Mouse (Mus musculus) macrophage (primary cell): ENCODE results near the gene Mt2. TPM values are rescaled to one million over a fixed set of nuclear protein-coding genes. Genes with fewer than 3 reads are reported as not detected.

Experiments
- H3K27ac ChIP-seq: fragments of 350-480 bp; formaldehyde crosslinking; 2 replicates; pipeline ENCODE4 v1.9.0; 2021
- H3K36me3 ChIP-seq: fragments of 350-480 bp; formaldehyde crosslinking; 2 replicates; pipeline ENCODE4 v1.9.0; 2021; ENCODE audit errors: inconsistent target
- H3K4me3 ChIP-seq: fragments of 350-480 bp; formaldehyde crosslinking; 2 replicates; pipeline ENCODE4 v1.9.0; 2021; ENCODE audit errors: inconsistent target
- H3K79me2 ChIP-seq: fragments of 350-480 bp; formaldehyde crosslinking; 2 replicates; pipeline ENCODE4 v1.9.0; 2021; ENCODE audit errors: inconsistent target
- WGBS: methylation state at CpG from one replicate; pipeline ENCODE4 v1.1.7; 2026; ENCODE audit warnings: inconsistent platforms; ENCODE audit not compliant: missing documents; 5-methylcytosine and 5-hydroxymethylcytosine counted together
- polyA plus RNA-seq: library from polyadenylated mRNA; stranded (reverse); fragments of 250-400 nt; gene quantifications from 3 replicates; pipeline ENCODE4 v1.2.4, GENCODE M21; 2018; ENCODE audit warnings: inconsistent platforms

The Mt2 gene
- polyA plus RNA-seq, 1 experiment from 2014 or later, result 36.5 TPM

DNA sequence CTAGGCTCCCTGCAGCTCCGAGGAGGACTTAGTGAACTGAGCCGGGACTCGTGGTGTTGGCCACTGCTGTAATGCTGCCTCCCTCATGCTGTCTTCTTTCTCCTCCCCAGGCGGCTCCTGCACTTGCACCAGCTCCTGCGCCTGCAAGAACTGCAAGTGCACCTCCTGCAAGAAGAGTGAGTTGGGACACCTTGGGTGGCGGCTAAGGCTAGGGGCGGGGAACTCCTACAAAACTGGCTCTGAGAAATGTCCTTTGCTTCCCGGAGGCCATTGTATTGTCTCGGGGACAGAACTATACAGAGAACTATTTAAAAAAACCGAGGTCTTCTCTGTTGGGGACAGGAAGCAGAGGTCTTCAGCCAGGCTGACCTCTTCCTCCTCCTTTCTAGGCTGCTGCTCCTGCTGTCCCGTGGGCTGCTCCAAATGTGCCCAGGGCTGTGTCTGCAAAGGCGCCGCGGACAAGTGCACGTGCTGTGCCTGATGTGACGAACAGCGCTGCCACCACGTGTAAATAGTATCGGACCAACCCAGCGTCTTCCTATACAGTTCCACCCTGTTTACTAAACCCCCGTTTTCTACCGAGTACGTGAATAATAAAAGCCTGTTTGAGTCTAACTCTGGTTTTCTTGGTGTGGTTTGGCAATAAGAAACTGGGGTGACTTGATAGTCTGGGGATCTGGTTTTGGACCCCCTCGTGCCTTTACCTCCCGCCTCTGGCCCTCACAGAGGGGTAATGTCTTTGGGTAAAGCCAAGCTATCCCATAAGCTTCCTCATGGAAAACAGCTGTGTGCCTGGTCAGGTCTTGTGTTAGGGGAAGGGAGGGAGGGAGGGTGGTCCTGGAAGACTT lies 7.5 kb downstream of the Mt2 start:
- WGBS, result 5% methylated on average over 25 of the region's 25 CpGs
- Histone ChIP-seq H3K36me3 (no peaks in the 10 kb centered on the region), H3K27ac (peak overlapping the region; percentile 98), H3K79me2 (peaks cover 13% of the 10 kb centered on the region), H3K4me3 (peak overlapping the region; percentile 95)

GRCm38 (mm10) chr8:94180561-94180908 lies 8.1 kb downstream of the Mt2 start:
- Histone ChIP-seq H3K36me3 (no peaks in the 10 kb centered on the region), H3K27ac (peak overlapping the region; percentile 98), H3K4me3 (peak overlapping the region; percentile 95), H3K79me2 (peaks cover 13% of the 10 kb centered on the region)
- WGBS, result 90% methylated on average over 1 of the region's 1 CpGs

DNA sequence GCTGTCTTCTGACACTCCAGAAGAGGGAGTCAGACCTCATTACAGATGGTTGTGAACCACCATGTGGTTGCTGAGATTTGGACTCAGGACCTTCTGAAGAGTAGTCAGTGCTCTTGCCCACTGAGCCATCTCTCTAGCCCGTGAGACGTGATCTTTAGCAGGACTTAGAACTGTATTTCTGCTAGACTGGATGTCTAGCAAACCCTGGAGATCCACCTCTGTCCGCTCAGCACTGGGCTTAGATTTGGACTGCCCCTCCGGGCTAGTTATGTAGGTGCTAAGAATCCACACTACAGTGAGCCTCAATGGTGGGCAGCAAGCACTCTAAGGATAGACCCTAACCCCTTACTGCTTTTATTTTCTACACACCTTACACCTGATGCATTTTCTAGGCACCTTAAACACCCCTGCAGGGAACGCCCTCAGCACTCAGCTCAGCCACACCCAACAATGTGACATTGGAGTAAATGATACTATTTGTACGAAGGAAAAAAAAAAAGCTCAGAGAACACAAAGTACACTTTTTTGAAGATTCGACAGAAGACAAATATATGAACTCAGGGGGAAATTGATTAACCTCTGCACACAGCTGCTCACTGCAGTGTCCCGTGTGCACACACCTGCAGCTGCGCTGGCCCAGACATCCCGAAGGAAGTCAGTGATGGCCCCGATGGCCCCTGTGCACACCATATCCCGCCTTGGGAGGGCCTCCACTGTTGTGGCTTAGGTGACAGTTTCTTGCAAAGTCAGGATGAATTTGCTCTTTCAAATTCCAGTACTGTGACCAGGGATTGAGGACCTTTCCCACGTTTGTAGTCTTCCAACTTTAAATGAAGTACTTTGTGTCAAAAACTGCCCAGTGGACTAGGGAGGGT lies 9.8 kb downstream of the Mt2 start:
- H3K27ac ChIP-seq, result peak overlapping the region; percentile 53
- WGBS, result 71% methylated on average over 13 of the region's 13 CpGs
- no peaks in the 10 kb centered on the region for H3K36me3 ChIP-seq
- H3K79me2 ChIP-seq, result peaks cover 13% of the 10 kb centered on the region
- peak overlapping the region; percentile 8; the same call in 1 of the 2 replicates for H3K4me3 ChIP-seq

- Histone ChIP-seq H3K4me3 (peak overlapping the region; percentile 8; the same call in 1 of the 2 replicates), H3K79me2 (peaks cover 13% of the 10 kb centered on the region), H3K27ac (peak overlapping the region; percentile 53), H3K36me3 (no peaks in the 10 kb centered on the region)
- WGBS, result under 1% methylated on average over 16 of the region's 16 CpGs
Observed at GRCm38 (mm10) chr8:94183117-94183516, 10.7 kb downstream of the Mt2 start.

GRCm38 (mm10) chr8:94184357-94184843 lies 11.9 kb downstream of the Mt2 start:
- H3K4me3 ChIP-seq, result no peak overlapping the region
- WGBS, result 61% methylated on average over 12 of the region's 12 CpGs
- peaks cover 13% of the 10 kb centered on the region for H3K79me2 ChIP-seq
- H3K36me3 ChIP-seq, result no peaks in the 10 kb centered on the region
- no peak overlapping the region for H3K27ac ChIP-seq

- no peak overlapping the region for H3K4me3 ChIP-seq
Observed at GRCm38 (mm10) chr8:94185791-94186190, 13.3 kb downstream of the Mt2 start.

GRCm38 (mm10) chr8:94186542-94186941 lies 14.1 kb downstream of the Mt2 start:
- no peak overlapping the region for H3K27ac ChIP-seq
- WGBS, result 29% methylated on average over 14 of the region's 17 CpGs
- no peaks in the 10 kb centered on the region for H3K79me2 ChIP-seq
- H3K4me3 ChIP-seq, result no peak overlapping the region
- H3K36me3 ChIP-seq, result no peaks in the 10 kb centered on the region

More at GRCm38 (mm10) chr8:94185791-94186190, 13.3 kb downstream of the Mt2 start:
- WGBS, result 79% methylated on average over 6 of the region's 6 CpGs
- H3K79me2 ChIP-seq, result peaks cover 3% of the 10 kb centered on the region; the same call in 1 of the 2 replicates
- no peaks in the 10 kb centered on the region for H3K36me3 ChIP-seq
- H3K27ac ChIP-seq, result no peak overlapping the region

GRCm38 (mm10) chr8:94187290-94188002 lies 15.0 kb downstream of the Mt2 start:
- Histone ChIP-seq H3K4me3 (no peak overlapping the region), H3K27ac (no peak overlapping the region), H3K36me3 (no peaks in the 10 kb centered on the region), H3K79me2 (no peaks in the 10 kb centered on the region)
- WGBS, result 31% methylated on average over 19 of the region's 21 CpGs

- H3K27ac ChIP-seq, result no peak overlapping the region
- H3K36me3 ChIP-seq, result no peaks in the 10 kb centered on the region
- no peaks in the 10 kb centered on the region for H3K79me2 ChIP-seq
- H3K4me3 ChIP-seq, result no peak overlapping the region
- 88% methylated on average over 13 of the region's 13 CpGs for WGBS
Observed at GRCm38 (mm10) chr8:94189275-94190031, 17.0 kb downstream of the Mt2 start.

DNA sequence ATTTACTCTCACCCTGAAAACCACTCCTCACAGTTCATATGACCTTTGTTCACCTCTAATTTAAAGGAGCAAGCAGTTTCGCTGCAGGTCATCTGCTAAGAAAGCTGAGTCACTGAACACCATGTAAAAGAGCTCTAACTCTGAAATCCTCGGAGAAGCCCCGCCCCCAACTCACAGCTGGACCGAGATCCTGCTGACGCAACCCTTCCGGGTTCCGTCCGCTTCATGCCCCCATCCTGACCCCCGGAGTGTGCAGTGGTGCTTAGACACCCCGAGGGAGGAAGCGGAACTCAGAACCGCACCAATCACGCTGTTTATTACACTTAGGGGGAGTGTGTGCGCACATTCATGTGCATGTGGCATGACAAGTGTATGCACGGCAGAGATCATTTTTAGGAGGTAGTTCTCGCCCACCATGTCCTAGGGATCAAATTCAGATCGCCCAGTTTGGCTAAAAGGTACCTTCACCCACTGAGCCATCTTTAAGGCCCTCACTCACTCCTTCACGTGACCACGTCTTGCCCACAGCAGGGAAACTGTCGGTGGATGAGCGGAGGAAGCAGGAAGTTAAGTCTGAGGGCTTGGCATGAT lies 18.7 kb downstream of the Mt2 start:
- no peak overlapping the region for H3K4me3 ChIP-seq
- WGBS, result 6% methylated on average over 21 of the region's 21 CpGs
- H3K27ac ChIP-seq, result peak overlapping the region; percentile 78
- H3K79me2 ChIP-seq, result no peaks in the 10 kb centered on the region
- no peaks in the 10 kb centered on the region for H3K36me3 ChIP-seq

DNA sequence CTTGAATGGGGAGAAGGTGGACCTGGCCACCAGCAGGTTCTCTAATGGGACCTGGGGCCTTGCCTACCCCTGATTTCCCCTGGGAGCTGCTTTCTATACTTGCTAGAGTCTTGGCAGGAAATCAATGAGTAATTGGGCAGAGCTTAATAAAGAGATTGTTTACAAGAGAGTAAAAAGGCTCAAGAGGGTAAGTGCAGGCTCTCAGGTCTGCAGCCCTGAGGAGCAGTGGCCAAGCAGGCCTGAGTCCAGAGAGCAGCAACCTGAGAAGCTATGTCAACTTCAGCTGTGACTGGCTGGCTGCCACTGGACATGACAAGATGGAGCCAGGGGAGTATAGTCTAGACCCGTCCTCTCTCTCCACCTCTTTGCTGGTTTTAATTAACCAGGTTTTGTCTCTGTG lies 20.5 kb downstream of the Mt2 start:
- no peaks in the 10 kb centered on the region for H3K36me3 ChIP-seq
- H3K27ac ChIP-seq, result no peak overlapping the region
- 89% methylated on average over 1 of the region's 1 CpGs for WGBS
- no peak overlapping the region for H3K4me3 ChIP-seq
- no peaks in the 10 kb centered on the region for H3K79me2 ChIP-seq

- Histone ChIP-seq H3K27ac (no peak overlapping the region), H3K4me3 (no peak overlapping the region), H3K79me2 (no peaks in the 10 kb centered on the region), H3K36me3 (no peaks in the 10 kb centered on the region)
- WGBS, result 84% methylated on average over 7 of the region's 7 CpGs
Observed at GRCm38 (mm10) chr8:94194591-94195223, 22.2 kb downstream of the Mt2 start.

- 43% methylated on average over 10 of the region's 10 CpGs for WGBS
Observed at GRCm38 (mm10) chr8:94199202-94199869, 26.9 kb downstream of the Mt2 start.

More at GRCm38 (mm10) chr8:94199202-94199869, 26.9 kb downstream of the Mt2 start:
- no peaks in the 10 kb centered on the region for H3K79me2 ChIP-seq
- H3K27ac ChIP-seq, result no peak overlapping the region
- no peaks in the 10 kb centered on the region for H3K36me3 ChIP-seq
- no peak overlapping the region for H3K4me3 ChIP-seq
